Mouse (Mus musculus) lung, embryonic 14.5 days (tissue): ENCODE measurements around the gene Ngef. TPM values are rescaled to one million over a fixed set of nuclear protein-coding genes. Genes with fewer than 3 reads are reported as not detected.

Experiments
- ATAC-seq: fragments of 200-750 bp; cut with Nextera tagmentation; 2 replicates; pipeline ENCODE4 v1.8.0; 2017; ENCODE audit warnings: mild to moderate bottlenecking, moderate TSS enrichment, moderate library complexity; ENCODE audit not compliant: insufficient read depth
- DNase-seq: peaks from one replicate; pipeline ENCODE4 v3.0.0-alpha.2; 2015
- H3K27ac ChIP-seq: fragments of 300-500 bp; sonication (generic); 2 replicates; pipeline ENCODE4 v1.5.1; 2014; ENCODE audit warnings: low read depth, mild to moderate bottlenecking, moderate library complexity
- H3K27me3 ChIP-seq: fragments of 300-500 bp; sonication (generic); 2 replicates; pipeline ENCODE4 v1.6.1; 2014; ENCODE audit warnings: low read length, control low read depth; ENCODE audit not compliant: insufficient read depth
- H3K36me3 ChIP-seq: fragments of 300-500 bp; sonication (generic); 2 replicates; pipeline ENCODE4 v1.6.1; 2014; ENCODE audit warnings: control low read depth; ENCODE audit not compliant: insufficient read depth
- H3K4me1 ChIP-seq: fragments of 300-500 bp; sonication (generic); 2 replicates; pipeline ENCODE4 v1.6.1; 2014; ENCODE audit warnings: antibody characterized with exemption, control low read depth; ENCODE audit not compliant: insufficient read depth
- H3K4me2 ChIP-seq: fragments of 300-500 bp; sonication (generic); 2 replicates; pipeline ENCODE4 v1.6.1; 2014; ENCODE audit warnings: mild to moderate bottlenecking
- H3K4me3 ChIP-seq: fragments of 300-500 bp; sonication (generic); 2 replicates; pipeline ENCODE4 v1.5.1; 2014; ENCODE audit warnings: low read depth, low read length
- H3K9ac ChIP-seq: fragments of 300-500 bp; sonication (generic); 2 replicates; pipeline ENCODE4 v1.6.1; 2014
- H3K9me3 ChIP-seq: fragments of 300-500 bp; sonication (generic); 2 replicates; pipeline ENCODE4 v1.6.1; 2016; ENCODE audit warnings: low read depth, low read length, control low read depth
- CTCF ChIP-seq: IDR thresholded peaks from 2 replicates; pipeline ENCODE4 v1.5.1; 2016; ENCODE audit warnings: antibody characterized with exemption, low read depth
- WGBS: fragments of 180-500 bp; shearing (Covaris S2); extraction: QIAGEN DNeasy Blood & Tissue Kit; methylation state at CpG from one replicate; pipeline ENCODE4 v1.1.7; 2014; 5-methylcytosine and 5-hydroxymethylcytosine counted together
- polyA plus RNA-seq: library from polyadenylated mRNA; unstranded; fragments of >200 nt; fragmentation: Nextera tagmentation; extraction: Ambion mirVana; gene quantifications from 2 replicates; pipeline ENCODE4 v1.2.1, GENCODE M21; 2014

The Ngef gene
- polyA plus RNA-seq, 1 experiment from 2014 or later: 1.5 TPM

DNA sequence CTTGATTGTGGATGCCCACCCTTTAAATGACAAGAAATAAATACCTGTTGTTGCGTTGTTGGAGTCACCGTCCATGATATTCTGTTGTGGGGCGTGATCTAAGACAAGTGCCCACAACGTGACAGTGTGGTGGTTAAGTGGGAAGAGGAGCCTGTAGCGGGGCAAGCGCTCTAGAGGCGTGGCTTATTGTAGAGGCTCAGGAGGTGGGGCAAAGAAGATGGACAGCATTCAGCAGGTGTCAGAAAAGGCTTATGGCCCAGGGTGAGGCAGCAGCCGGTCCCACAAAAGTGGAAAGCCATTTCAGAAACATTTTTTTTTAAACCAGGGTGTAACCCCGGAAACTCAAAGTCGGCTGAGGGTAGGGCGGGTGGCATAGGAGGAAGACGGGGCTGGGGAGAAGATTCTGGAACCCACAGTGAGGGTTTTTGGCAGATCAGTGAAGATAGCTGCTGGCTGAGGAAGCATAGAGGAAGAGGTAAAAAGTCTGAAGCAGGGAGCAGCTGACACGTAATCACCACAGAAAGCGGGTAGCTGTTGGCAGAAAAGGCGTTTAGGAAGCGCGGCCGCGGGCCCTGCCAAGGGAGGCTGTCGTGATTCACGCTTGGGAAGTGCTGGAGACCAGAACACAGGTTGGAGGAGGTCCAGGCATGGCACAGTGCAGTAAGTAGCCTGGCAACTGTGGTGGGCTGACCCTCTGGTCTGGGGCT is 33.9 kb upstream of the Ngef start:
- H3K4me2 ChIP-seq: no peak overlapping the region

DNA sequence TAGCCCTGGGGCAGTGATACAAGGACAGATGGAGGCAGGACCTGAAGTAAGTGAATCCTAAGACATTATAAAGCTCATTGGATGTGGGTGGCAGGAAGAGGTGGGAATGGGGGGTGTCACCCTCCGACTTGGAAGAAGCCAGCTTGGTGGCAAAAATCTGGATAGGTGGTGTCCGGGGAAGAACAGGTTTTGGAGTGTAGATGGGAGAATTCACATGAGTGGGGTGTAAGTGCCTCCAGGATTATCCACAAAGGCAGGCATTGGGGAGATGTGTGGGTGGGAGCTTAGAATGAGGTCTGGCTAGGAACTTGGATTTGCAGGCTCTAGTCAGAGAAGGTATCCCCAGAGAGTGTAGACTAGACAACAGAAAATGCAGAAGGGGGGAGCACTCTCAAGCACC is 31.6 kb upstream of the Ngef start:
- WGBS: 69% methylated on average over 2 of the region's 2 CpGs

More for the DNA sequence above, 33.9 kb upstream of the Ngef start:
- no peak overlapping the region for H3K9ac ChIP-seq
- 68% methylated on average over 21 of the region's 21 CpGs for WGBS
- no peak overlapping the region for H3K4me3 ChIP-seq
- ATAC-seq: no peak
- no peaks in the 10 kb centered on the region for H3K4me1 ChIP-seq
- no peak for DNase-seq
- TF ChIP-seq CTCF: no peak
- no peak overlapping the region for H3K27ac ChIP-seq
- no peaks in the 10 kb centered on the region for H3K9me3 ChIP-seq
- no peaks in the 10 kb centered on the region for H3K27me3 ChIP-seq
- no peaks in the 10 kb centered on the region for H3K36me3 ChIP-seq

DNA sequence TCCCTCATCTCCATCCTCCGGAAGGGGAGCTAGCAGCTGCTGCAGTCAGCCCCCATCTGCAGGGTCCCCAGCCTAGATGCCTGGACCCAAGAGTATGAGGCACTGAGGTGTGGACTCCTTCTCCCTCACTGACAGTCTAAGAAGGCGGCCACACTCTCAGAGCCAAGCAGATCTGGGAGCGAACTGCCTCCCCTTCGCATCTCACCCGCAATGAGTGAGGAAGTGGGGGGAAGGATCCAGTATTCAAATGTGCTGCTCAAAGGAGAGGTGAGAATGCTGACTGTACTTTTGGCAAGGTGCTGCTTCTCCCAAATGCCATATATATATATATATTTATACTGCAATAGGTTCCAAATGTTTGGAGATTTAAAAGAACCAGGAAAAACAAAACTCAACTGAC is 29.7 kb upstream of the Ngef start:
- Histone ChIP-seq H3K9ac (no peak overlapping the region), H3K36me3 (no peaks in the 10 kb centered on the region), H3K4me3 (no peak overlapping the region), H3K27me3 (no peaks in the 10 kb centered on the region), H3K4me1 (no peaks in the 10 kb centered on the region), H3K9me3 (no peaks in the 10 kb centered on the region), H3K4me2 (no peak overlapping the region), H3K27ac (no peak overlapping the region)
- ATAC-seq: no peak
- TF ChIP-seq CTCF: no peak
- 82% methylated on average over 5 of the region's 5 CpGs for WGBS
- DNase-seq: no peak

More for the DNA sequence above, 31.6 kb upstream of the Ngef start:
- TF ChIP-seq CTCF: no peak
- Histone ChIP-seq H3K9ac (no peak overlapping the region), H3K27ac (no peak overlapping the region), H3K4me1 (no peaks in the 10 kb centered on the region), H3K36me3 (no peaks in the 10 kb centered on the region), H3K9me3 (no peaks in the 10 kb centered on the region), H3K4me2 (no peak overlapping the region), H3K4me3 (no peak overlapping the region), H3K27me3 (no peaks in the 10 kb centered on the region)
- no peak for DNase-seq
- no peak for ATAC-seq

DNA sequence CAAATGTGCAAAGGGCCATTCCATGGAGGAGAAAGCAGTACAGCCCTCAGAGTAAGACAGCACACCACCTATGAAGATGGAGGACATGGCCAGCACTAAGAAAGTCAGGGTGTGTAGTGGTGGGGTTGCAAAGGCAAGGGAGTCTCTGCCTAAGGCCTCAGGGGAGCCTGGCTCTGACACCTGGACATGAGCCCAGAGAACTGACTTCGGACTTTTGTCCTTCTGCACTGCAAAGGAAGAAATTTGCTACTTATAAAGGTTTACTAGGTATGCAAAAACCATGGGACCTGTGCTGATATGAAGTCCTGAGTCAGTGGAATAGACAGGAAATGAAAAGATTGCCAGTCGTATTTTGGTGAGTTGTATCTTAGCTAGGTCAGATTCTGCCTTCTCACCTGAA is 28.1 kb upstream of the Ngef start:
- no peak for TF ChIP-seq CTCF
- ATAC-seq (no peak), DNase-seq (no peak)
- Histone ChIP-seq H3K4me1 (no peaks in the 10 kb centered on the region), H3K36me3 (no peaks in the 10 kb centered on the region), H3K4me3 (no peak overlapping the region), H3K27me3 (no peaks in the 10 kb centered on the region), H3K4me2 (no peak overlapping the region), H3K9ac (no peak overlapping the region), H3K9me3 (no peaks in the 10 kb centered on the region), H3K27ac (no peak overlapping the region)
- WGBS: 65% methylated on average over 2 of the region's 2 CpGs

DNA sequence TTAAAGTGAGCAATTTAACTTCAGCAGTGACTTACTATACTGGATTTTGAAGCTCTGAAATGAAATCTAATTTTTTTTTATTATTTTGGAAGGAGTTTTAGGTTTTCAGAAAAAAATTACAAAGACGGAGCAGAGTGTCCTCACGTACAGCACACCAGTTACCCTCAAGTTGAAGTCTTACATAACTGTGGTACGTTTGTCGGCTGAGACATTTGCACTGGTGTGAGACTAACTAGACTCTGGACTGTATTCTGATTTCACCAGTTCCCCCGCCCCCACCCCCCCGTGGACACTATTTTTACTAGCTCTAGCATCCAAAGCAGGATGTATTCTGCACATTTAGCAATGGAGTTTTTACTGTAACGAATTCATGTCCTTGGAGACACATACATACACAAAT is 26.9 kb upstream of the Ngef start:
- H3K27ac ChIP-seq: no peak overlapping the region
- H3K4me3 ChIP-seq: no peak overlapping the region
- H3K9me3 ChIP-seq: no peaks in the 10 kb centered on the region
- no peak for TF ChIP-seq CTCF
- H3K4me1 ChIP-seq: no peaks in the 10 kb centered on the region
- H3K9ac ChIP-seq: no peak overlapping the region
- 67% methylated on average over 7 of the region's 7 CpGs for WGBS
- ATAC-seq (no peak), DNase-seq (no peak)
- no peak overlapping the region for H3K4me2 ChIP-seq
- no peaks in the 10 kb centered on the region for H3K36me3 ChIP-seq
- H3K27me3 ChIP-seq: no peaks in the 10 kb centered on the region

DNA sequence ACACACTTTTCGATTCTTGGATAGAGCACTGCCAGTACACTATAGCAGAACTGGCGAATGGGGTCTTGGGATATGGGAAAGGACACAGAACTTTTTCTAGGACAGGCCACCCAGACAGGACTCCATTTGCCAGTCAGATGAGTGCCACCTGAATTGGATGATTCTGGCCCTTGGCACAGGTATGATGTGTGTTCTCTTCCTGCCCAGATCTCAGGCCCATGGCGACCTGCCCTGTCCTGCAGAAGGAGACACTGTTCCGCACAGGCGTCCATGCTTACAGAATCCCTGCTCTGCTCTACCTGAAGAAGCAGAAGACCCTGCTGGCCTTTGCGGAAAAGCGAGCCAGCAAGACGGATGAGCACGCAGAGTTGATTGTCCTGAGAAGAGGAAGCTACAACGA is 21.0 kb upstream of the Ngef start:
- 94% methylated on average over 10 of the region's 10 CpGs for WGBS
- no peaks in the 10 kb centered on the region for H3K27me3 ChIP-seq
- no peak overlapping the region for H3K4me3 ChIP-seq
- no peak overlapping the region for H3K4me2 ChIP-seq
- no peaks in the 10 kb centered on the region for H3K4me1 ChIP-seq
- no peak overlapping the region for H3K27ac ChIP-seq
- H3K9ac ChIP-seq: no peak overlapping the region
- H3K9me3 ChIP-seq: no peaks in the 10 kb centered on the region
- DNase-seq (no peak), ATAC-seq (no peak)
- TF ChIP-seq CTCF: no peak
- H3K36me3 ChIP-seq: no peaks in the 10 kb centered on the region

DNA sequence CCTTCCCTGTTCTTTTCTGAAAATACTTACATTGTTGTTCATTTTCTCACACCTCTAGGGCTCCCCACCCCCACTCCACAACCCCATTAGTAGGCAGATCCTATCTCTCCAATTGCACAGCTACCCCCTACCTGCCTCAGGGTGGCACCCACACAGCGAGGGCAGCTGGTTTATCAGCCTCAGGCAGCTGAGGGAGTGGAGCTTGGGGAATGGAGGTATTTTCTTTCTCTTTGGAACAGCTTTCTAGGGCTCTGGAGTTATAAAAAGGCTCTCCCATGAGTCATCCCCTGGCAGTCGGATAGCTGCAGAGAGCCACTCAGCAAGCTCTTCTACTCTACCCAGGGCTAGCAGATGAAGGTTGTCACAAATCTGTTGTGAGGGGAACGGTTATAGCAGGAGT is 20.6 kb upstream of the Ngef start:
- no peak overlapping the region for H3K9ac ChIP-seq
- H3K27ac ChIP-seq: no peak overlapping the region
- 59% methylated on average over 3 of the region's 3 CpGs for whole genome bisulfite sequencing
- TF ChIP-seq CTCF: no peak
- DNase-seq: no peak
- ATAC-seq: no peak
- no peaks in the 10 kb centered on the region for H3K9me3 ChIP-seq
- no peak overlapping the region for H3K4me3 ChIP-seq
- H3K36me3 ChIP-seq: no peaks in the 10 kb centered on the region
- no peaks in the 10 kb centered on the region for H3K27me3 ChIP-seq
- no peak overlapping the region for H3K4me2 ChIP-seq
- no peaks in the 10 kb centered on the region for H3K4me1 ChIP-seq
